Mouse (Mus musculus) lung, postnatal 36 days (tissue): Measurements from ENCODE around the gene Tcte1.
A peak's percentile ranks its signal among the peaks of the same experiment; 100 is the strongest.

Experiments used
- DNase-seq: peaks from one replicate; pipeline ENCODE4 v3.0.0; 2022; ENCODE audit warnings: mixed read lengths

Tcte1 gene

GRCm38 (mm10) chr17:45523263-45523662 lies at the start of gene Tcte1:
Gene Tcte1, plus strand, starts transcription at chr17:45523434.
- DNase-seq: no peak

GRCm38 (mm10) chr17:45473667-45474066 lies 49.6 kb upstream of the Tcte1 start:
- no peak for DNase-seq

DNA sequence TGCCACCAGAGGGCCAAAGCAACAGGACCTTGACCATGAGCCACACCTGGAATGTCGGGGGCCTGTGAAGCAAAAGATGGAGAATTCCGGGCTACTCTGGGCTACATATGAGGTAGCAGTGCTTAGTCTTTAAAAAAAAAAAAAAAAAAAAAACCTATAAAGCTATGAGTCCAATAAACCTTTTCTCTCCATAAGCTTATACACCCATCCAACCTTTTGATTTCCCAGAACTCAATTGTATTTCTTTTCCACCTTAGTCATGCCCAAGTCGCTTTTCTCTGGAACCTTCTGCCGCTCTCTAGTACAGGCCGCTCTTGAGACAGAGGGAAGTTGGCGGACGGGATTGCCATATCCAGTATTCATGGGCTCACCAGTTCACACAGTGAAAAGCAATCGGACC lies 49.1 kb upstream of the Tcte1 start:
- DNase-seq: no peak

DNA sequence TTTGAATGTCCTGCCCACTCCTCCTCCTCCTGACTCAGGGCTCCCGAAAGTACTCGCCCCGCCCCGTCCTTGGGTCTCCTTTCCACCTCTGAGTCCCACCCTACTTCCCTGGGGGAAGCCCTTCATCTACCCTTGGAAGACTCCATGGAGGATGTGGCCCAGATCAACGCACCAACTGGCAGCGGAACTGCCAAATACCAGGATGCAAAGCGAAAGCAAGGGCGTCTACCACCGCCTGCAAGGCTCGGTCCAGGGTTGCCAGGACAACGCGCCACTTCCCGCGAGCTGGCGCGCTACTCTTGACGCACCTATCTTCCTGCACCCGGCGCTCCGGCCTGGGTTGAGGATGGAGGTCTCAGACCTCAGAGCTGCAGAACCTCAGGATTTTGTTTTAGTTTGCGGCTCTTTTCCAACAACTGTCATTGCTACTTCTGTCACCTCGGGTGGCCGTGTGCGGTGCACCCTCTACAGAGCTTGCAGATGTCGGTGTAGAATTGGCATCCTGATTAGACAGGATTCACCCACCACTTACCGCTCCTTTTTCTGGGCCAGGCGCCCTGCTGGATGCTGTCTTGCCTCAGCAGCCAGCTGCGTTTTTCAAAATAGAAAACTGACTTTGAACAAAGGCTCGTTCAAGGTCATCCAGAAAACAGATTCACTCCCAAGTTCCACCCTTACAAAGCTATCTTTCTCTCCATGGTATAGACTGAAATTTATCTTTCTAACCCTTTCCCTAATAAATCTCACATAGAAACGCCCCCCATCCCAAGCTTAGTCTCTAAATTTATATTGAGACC lies 48.4 kb upstream of the Tcte1 start, which contains the start of gene Spats1:
Gene Spats1, minus strand, starts transcription at position 747 of the 797 bp plus-strand sequence.
- DNase-seq: peak; percentile 43

DNA sequence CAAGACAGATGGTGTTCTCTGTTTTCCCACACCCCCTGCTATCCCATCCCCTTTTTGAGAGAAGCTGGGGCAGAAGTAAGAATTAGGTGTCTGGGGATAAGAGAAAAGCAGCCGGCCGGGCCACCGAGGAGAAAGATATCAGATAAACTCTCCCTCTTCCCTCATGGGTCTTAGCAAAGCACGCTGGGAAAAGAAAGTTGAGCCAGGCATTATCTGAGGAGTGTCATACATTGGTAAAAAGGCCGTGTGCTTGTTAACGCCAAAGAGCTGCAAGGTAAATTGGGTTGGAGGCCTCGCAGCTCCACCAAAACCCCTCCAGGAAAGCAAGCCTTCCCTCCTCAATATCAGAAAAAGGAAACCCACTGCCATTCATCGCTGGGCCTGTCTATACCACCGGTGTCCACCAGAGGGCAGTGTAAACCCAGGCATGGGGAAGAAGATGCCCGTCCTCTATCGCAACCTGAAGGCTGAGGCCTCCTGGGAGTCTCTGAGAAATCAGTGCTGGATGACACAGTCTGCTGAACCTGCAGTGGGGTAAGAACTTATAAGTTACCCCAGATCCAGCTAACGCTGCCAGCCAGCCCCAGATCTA lies 44.9 kb upstream of the Tcte1 start:
- DNase-seq: peak; percentile 79

DNA sequence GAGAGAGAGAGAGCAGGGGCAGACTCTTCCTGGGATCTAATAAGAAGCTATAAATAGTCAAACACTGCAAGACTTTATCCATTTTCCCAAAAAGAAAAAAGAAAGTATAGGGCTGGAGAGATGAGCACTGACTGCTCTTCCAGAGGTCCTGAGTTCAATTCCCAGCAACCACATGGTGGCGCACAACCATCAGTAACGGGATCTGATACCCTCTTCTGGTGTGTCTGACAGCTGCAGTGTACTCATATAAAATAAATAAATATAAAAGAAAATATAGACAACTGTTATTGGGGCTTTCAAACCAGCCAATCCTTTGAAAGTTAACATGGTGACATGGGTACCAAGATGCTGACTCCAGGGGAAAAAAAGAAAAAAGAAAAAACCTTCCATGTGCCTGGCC lies 42.8 kb upstream of the Tcte1 start:
- DNase-seq: no peak

GRCm38 (mm10) chr17:45485581-45485980 lies 37.7 kb upstream of the Tcte1 start:
- DNase-seq: no peak

GRCm38 (mm10) chr17:45487216-45487615 lies 36.0 kb upstream of the Tcte1 start:
- DNase-seq: no peak

GRCm38 (mm10) chr17:45488321-45489254 lies 34.6 kb upstream of the Tcte1 start:
- no peak for DNase-seq

DNA sequence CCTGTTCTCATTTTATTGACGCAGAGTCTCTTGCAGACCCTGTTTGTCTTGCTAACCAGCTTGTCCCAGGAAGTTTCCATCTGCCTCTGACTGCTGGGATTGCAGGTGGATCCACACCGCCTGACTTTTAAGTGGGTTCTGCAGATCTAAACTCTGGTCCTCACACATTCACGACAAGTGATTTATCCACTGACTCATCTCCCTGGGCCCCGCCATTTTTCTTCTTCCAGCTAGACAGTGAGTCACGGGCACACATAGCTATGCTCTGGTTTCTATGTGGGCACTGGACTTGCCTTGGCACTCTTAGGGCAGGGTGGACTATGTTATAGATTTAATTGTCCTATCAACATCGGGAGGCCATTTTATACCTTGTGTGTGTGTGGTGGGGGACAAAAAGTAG lies 33.5 kb upstream of the Tcte1 start:
- no peak for DNase-seq

DNA sequence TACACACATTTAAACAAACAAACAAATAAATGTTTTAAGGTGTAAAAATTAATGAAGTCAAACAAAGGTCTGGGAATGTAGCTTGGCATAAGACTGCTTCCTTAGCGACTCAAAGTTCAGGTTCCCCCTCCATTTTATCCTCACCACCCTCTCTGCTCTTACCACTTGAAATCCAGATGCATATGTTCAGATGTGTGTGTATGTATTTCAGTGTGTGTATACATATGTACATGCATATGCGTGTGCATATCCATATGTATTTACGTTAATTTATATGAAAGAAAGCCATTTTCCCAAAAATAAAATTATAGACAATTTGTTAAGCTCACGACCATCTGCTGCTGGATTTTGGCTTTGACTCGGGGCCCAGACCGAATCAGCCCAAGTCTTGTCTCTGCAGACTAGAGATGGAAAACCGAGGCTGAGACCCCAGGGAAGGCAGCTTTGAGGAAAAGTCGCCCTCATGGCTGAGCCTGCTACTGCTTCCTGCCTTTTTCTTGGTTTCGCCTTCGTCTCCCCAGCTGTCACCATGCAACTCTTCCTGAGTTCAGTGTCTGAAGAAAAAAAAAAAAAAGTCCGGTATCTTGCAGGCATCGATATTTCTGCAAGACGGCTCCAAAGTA lies 32.6 kb upstream of the Tcte1 start:
- DNase-seq: no peak

GRCm38 (mm10) chr17:45495398-45495797 lies 27.8 kb upstream of the Tcte1 start:
- no peak for DNase-seq

DNA sequence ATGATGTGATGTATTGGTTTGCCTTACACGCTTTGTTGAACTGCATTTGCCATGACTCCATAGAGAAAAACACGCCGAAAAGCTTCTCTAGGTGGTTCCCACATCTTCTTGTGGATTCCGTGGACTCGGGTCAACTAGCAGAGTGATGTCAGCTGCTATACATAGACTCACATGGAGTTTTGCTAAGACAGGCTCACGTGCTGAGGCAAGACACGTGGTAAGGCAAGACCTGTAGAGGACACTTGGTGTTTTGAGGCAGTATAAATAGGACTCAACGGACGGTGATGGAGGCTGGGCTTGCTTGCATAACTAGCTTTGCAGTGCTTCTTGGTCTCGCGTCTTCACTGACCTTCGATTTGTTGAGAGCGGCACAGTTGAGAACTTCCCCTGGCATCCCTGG lies 24.8 kb upstream of the Tcte1 start:
- no peak for DNase-seq

DNA sequence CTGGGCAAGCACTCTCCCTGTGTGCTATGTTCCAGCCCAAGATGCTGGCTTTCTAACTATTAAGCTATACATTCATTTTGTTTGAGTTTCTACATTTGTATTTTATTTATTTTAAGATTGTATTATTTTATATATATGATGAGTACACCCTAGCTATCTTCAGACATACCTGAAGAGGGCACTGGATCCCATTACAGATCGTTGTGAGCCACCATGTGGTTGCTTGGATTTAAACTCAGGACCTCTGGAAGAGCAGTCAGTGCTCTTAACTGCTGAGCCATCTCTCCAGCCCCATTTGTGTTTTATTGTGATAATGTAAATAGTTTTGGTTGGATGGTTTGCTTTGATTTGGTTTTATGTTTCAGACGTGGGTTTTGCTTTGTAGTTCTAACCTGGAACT lies 23.7 kb upstream of the Tcte1 start:
- no peak for DNase-seq

GRCm38 (mm10) chr17:45500981-45501380 lies 22.3 kb upstream of the Tcte1 start:
- no peak for DNase-seq

DNA sequence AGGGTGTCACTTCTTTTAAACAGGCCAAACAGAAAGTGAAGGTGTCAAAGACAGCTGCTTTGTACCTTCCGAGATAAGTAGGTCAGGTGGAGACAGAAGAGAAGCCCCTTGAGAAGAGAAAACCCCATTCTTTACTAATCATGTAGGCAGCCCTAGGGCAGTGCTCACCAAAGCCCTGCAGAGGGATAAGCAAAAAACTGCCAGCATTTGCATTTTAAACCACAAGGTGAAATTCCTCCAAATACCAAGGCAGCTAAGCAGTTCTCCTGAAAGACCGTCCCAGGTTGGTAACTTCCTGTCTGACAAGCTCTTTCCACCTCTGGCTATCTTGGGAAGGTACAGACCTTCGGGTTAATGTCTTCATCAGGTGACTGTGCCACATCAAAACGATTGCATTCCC lies 20.9 kb upstream of the Tcte1 start:
- no peak for DNase-seq

GRCm38 (mm10) chr17:45503301-45503973 lies 19.8 kb upstream of the Tcte1 start:
- DNase-seq: no peak

- no peak for DNase-seq
These were observed 17.2 kb upstream of the Tcte1 start for GRCm38 (mm10) chr17:45505941-45506465.

DNA sequence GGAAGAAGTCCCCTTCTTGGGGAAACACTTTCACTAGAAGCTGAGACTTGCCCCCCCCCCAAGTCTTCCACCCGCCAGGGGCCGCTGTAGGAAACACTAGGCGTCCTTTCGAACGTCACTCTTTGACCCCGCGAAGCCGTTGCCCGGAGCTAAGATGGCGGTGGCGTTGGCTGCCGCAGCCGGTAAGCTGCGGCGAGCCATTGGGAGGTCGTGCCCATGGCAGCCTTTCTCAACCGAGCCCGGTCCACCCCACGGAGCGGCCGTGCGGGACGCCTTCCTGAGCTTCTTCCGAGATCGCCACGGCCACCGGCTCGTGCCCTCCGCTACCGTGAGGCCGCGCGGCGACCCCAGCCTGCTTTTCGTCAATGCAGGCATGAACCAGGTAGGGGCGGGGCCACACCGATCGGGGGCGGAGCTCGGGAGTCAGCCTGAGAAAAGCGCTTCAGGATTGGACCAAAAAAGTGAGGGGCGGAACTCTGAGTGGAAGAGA lies 16.5 kb upstream of the Tcte1 start, which contains the start of gene Aars2:
Gene Aars2, plus strand, starts transcription at position 142 of the 490 bp plus-strand sequence.
- peak; percentile 97 for DNase-seq

GRCm38 (mm10) chr17:45510871-45511270 lies 12.4 kb upstream of the Tcte1 start:
- no peak for DNase-seq

DNA sequence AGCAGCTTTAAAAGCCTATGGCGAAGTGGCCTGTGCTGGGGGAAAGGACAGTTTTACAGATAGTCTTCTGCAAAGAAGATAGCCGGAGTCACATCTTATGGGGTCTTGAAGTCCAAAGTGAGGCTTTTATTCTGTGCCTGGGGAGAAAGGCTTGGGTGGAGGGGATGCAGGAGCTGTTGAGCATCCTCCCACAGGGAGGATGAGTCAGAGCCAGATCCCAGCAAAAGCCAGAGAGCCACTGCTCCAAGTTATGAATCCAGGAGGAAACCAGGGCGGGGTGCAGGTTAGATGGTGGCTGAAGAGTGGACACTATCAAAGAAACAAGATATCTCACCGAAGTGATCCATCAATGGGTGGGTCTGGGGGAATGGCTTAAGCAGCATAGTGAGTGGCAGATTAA lies 11.5 kb upstream of the Tcte1 start:
- DNase-seq: no peak
